Mouse (Mus musculus): ENCODE measurements around the gene Olfr1512.
"Not testable (repeated sequence)": the region's sequence is repeated elsewhere in the genome, so short reads cannot be mapped to it uniquely, and the experiment has no call there.

Gene Olfr1512

GRCm38 (mm10) chr14:52379068-52379467 is at the start of gene Olfr1512:
Gene Olfr1512, minus strand, starts transcription at chr14:52379168.
- DNase-seq, result no peak

DNA sequence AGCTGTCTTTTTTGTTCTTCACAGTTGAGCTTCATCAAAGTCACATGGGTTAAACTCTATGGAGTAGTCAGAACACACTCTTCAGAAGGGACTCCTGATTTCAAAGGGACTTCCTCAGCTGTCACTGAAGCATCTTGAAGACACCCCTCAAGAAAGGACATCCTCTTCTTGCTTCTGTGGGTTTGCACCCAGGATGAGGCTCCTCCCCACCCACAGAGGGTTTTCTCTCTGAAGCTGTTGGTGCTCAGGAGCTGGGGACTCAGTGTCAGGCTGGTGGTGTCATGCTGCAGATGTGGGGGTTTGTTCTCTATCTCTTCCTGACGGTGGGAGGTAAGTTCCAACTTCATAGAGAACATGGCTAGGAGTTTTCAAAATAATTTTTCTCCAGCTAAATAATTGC is 48.7 kb upstream of the Olfr1512 start:
- peak; percentile 74 to 88 for DNase-seq

GRCm38 (mm10) chr14:52414273-52414672 is 35.3 kb upstream of the Olfr1512 start, which contains the start of gene Olfr1510:
Gene Olfr1510, minus strand, starts transcription at chr14:52414373.
- DNase-seq, result no peak

GRCm38 (mm10) chr14:52410142-52410919 is 31.4 kb upstream of the Olfr1512 start:
- not testable (repeated sequence) for DNase-seq

GRCm38 (mm10) chr14:52397279-52397678 is 18.3 kb upstream of the Olfr1512 start, which contains the start of gene Olfr1511:
Gene Olfr1511, minus strand, starts transcription at chr14:52397379.
- DNase-seq, result no peak

DNA sequence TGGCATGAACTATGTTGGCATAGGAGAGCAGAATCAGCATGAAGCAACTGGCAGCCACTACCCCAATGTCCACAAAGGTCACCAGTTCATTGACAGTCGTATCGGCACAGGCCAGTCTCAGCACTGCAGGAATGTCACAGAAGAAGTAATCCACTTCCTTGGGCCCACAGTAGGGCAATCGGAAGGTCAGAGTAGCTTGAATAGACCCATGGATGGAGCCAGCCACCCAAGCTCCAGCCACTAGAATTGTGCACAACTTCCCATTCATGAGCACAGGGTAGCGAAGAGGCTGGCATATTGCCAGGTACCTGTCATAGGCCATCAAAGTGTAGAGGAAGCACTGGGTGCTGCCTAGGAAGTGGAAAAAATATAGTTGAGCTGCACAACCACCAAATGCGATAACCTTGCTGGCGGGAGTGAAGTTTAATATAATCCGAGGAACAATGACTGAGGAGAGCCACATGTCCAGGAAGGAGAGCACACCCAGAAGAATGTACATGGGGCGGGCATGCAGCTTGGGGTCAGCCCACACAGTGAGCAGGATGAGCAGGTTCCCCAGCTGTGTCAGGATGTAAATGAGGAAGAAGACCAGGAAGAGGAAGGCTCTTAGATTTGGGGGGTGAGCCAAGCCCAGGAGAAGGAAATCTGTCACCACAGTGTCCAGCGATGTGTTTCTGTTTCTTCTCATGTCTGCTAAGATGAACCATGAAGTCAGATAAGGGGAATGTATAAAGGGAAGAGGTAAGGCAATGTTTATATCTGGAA is 11.3 kb upstream of the Olfr1512 start:
- DNase-seq, result peak in 1 of 2 experiments; percentile 14

DNA sequence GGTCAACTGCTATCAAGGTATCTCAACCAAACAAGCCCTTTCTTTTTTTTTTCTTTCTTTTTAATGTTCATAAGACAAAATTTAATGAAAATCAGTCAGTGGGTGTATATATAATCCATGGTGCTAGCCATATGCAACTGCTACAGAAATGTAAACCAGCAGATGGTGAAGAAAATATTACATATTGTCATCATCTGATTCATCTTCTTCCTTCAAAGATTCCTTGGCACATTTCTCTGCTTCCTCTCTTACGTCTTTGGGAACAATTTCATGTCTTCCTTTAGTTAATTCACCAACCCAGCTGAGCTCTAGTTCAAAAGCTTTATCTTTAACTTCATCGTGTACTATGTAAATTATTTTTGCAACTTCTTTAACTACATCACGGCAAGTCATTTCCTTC is 10.2 kb downstream of the Olfr1512 start:
- no peak for DNase-seq

DNA sequence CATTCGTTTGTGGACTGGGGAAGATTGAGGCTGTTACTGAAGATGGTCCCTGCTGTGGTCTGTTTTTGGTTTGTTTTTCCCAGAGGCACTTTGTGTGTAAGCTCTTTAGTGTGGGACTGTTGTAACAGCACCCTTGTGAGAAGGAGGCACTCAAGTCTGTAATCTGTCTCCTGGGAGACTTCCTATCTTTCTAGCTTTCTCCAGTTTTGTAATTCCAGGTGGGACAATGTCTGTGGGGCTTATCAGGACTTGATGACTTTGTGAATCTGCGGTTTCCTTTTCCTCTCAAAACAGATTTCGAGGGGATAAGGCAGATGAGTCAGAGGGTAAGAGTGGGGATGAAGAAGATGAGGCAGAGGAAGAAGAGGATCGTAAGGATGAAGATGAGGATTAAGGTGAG is 22.7 kb downstream of the Olfr1512 start, which contains the start of gene Olfr1513:
TSS of gene Olfr1513 (minus strand) at position 101 of the 400 bp plus-strand sequence.
- no peak for DNase-seq

GRCm38 (mm10) chr14:52339512-52339852 is 39.5 kb downstream of the Olfr1512 start:
- no peak for DNase-seq

GRCm38 (mm10) chr14:52338751-52339511 is 40.0 kb downstream of the Olfr1512 start:
- DNase-seq, result peak; percentile 24 to 26

GRCm38 (mm10) chr14:52332171-52332570 is 46.8 kb downstream of the Olfr1512 start:
- no peak for DNase-seq

- DNase-seq, result no peak
Observed at GRCm38 (mm10) chr14:52331069-52331750, 47.8 kb downstream of the Olfr1512 start.

DNA sequence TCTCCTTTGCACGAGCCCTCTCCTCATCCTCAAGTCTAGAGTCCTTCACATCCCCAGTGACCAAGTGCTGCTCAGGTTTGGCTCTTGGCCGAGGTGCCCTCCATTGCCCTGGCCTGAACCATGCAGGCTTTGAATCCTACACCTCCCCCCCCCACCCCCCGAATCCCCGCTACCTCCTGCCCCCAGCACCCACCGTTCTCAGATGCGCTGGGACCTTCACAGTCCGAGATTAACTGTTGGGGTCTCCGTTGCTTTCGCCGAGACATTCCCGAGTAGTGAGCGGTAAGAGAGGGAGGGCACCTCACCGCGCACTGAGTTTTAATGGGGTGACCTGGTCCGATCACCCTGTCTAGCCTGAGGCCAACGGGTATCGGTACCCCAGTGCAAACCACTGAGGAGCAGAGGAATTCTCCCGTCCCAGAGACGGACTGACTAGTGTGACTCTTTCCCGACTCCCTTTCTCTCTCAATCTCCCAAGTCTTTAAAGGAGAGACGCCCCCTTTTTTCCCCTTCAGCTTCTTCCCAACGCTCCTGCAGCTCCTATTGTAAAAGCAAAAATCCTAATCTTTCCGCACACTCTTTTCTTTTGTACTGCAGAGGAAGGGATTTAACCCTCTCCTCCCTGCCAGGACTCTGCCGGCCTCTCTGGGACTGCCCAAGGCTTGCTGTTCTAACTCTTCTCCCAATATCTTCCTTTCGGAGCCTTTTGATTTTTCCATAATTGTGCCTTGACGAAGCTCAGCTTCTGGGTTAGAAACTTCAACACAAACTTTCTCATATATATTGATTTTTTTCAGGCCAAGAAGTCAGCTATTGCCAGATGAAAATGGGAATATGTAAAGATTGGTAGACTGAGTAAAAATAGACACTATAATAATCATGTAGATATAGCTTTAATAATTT is 50.8 kb downstream of the Olfr1512 start, which contains the start of gene Sall2:
TSS of gene Sall2 (minus strand) at position 853 of the 903 bp plus-strand sequence.
- no peak for DNase-seq

GRCm38 (mm10) chr14:52327375-52327901 is 51.5 kb downstream of the Olfr1512 start:
- DNase-seq, result no peak

GRCm38 (mm10) chr14:52325890-52326289 is 53.1 kb downstream of the Olfr1512 start:
- no peak for DNase-seq
